Mouse (Mus musculus): ENCODE measurements around the gene Noto.

The Noto gene

DNA sequence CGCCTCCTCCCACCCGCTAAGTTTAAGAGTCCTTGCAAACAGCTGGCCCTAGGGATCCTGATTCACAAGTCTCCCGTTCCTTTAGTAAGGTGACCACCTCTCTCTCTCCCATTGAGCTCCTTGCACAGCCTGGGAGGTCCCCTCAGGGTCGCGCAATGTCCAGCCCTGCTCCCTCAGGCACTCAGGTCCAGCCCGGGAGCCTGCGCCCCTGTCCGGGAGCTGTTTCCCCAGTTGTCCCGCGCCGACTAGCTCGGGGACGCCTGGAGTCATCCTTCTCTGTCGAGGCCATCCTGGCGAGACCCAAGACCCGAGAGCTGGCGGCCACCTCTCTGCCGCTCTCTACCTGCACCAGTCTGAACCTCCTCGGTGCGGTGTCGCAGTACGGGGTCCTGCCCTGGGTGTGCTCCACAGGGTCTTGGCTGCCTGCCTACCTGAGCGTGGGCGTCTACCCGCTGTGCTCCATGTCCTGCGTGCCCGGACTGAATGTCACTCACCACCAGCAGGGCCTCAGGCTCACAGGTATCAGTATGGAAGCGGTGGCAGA is at the start of gene Noto:
Gene Noto, plus strand, starts transcription at position 51 of the 544 bp plus-strand sequence.
- DNase-seq (ENCODE audit: low read depth, low spot score) = no peak

DNA sequence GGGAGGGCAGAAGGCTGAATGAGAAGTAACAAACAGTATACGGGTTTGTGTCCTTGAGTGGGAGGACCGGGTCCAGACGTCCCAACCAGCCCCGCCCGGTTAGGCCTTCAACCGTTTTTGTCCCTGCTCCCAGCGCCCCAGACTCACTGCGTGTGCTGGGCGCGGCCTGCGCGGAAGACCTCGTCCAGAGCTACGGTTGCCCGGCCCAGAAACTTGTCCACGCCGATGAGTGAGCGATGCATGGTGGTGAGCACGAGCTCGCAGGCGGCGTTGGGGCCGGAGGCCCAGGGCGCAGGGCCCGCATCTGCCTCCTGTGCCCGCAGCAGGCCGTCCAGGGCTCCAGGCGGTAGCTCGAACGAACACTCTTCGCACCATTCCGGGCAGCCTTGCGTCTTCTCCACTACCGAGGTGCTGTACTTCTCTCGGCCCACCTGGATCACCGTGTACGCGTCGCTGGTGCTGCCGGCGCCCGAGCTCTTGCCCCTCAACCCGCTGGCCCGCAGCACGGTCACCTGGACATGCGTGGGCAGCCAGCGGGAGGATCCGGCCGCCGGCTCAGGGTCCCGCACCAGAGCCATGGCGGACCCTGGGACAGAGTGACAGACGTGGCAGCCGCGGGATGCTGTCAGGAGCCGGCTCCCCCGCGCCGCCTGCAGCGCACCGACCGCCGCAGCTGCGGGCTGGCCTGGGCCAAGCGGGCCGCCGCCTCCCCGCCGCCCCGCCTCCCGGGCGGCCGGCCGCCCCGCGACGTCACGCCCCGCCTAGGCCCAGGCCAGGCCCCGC is 49.5 kb upstream of the Noto start, which contains the start of gene Rab11fip5:
Gene Rab11fip5, minus strand, starts transcription at position 684 of the 783 bp plus-strand sequence.
- no peak for DNase-seq (ENCODE audit: low read depth, low spot score)

DNA sequence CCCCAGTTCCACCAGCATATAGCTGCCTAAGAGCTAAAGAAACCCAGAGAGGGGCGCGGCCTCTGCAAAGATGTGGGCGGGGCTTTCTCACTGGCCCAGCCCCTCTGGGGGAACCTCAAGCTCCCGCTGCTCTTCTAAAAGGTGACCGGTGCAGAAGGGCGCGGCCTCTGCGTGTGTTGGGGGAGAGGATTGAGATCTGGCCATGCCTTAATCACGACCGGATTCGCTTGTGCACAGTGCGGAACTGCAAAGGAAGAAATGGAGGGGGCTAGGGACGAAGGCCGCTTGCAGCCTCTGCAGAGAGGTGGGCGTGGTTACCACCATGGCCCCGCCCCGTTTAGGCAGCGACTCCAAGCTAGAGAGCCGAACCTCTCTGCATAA is 49.0 kb upstream of the Noto start:
- DNase-seq (ENCODE audit: low read depth, low spot score) = peak; percentile 97

DNA sequence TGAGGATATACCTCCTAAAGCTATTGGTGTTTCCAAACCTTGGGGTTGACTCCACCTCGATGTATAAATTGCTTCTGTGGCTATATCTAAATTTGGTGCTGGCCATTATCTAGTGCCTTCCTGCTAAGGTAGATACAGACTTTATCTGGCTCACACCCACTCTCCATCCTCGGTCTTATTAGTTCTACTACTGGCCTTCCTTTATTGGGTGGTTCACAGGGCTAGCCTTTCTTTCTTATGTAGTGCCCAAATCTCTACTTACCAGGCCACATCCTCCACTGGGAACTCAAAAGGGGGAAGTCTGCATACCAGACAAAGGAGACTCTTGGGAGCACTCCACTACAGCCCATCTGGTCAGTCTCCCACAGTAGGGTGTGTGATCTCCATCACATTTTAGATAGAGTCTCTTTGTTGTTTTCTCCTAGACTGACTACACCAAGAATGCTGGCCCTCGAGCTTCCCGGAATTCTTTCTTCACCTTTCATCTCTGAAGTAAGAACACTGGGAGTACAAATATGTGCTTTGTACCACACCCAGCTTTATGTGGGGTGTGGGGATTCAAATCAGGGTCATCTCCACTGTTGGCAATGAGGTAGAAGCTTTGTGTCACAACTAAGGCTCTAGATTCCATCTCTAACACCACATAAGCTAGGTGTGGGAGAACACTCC is 46.5 kb upstream of the Noto start:
- DNase-seq (ENCODE audit: low read depth, low spot score) = peak; percentile 65

DNA sequence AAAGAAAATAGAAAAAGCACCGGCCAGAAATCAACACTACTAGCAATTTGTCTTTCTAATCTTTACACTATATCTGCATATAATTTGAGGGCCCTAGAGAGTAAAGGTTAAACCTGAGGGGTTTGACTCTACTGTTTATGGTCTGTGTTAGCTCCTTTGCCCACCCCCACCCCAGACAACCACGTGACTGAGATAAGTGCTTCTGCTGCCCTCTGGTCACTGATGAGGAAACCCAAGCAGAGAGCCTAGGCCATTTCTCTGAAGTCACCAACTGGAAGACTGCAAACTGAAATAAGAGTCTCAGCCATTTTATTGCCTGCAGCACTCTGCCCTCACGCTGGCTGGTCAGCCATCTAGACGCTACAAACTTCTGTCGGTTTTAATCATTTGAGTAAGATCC is 45.8 kb upstream of the Noto start:
- no peak for DNase-seq (ENCODE audit: low read depth, low spot score)

DNA sequence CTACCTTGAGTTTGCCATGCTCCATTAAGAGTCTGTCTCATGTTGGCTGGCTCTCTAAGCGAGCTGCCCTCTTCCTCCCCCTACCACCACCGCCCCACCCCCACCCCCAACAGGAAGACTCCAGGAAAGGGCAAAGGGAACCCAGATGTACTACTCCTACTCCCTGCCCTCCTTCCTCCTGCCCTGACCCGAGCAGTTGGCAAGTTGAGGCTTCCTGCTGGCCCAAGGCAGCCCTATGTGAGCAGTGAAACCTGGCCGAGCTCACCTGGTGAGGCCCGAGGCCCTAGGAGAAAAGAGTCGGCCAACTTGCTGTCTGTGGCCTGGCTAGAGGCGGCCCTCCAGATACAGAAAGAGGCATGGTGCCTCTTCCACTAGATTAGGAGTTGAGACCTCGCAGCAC is 45.1 kb upstream of the Noto start:
- DNase-seq (ENCODE audit: low read depth, low spot score) = no peak

DNA sequence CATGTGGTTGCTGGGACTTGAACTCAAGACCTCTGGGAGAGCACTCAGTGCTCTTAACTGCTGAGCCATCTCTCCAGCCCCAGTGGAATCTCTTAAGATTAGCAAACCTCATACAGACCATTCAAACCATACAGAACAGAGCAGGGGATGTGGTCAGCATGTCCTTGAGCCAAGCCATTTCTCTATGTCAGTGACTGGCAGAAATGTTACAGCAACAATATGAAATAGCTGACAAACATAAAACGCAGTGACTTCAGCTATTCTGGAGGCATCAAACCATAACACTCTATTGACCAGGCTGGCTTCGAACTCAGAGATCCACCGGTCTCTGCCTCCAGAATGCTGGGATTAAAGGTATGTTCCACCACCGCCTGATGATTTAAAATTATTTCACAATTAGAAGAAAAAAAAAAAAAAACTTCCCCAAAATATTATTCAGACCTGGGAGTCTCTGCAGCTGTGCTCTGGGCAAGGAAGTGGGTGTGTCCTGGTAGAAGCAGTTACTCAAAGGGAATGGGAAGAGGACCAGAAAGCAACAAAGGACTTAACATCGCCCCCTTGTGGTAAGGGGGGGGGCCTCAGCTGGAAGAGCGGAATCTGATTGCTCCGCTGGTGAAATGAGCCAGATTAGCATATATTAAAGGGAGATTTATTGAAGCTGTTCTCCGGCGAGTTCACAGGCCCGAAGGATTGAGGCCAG is 43.3 kb upstream of the Noto start:
- DNase-seq (ENCODE audit: low read depth, low spot score) = peak; percentile 79

DNA sequence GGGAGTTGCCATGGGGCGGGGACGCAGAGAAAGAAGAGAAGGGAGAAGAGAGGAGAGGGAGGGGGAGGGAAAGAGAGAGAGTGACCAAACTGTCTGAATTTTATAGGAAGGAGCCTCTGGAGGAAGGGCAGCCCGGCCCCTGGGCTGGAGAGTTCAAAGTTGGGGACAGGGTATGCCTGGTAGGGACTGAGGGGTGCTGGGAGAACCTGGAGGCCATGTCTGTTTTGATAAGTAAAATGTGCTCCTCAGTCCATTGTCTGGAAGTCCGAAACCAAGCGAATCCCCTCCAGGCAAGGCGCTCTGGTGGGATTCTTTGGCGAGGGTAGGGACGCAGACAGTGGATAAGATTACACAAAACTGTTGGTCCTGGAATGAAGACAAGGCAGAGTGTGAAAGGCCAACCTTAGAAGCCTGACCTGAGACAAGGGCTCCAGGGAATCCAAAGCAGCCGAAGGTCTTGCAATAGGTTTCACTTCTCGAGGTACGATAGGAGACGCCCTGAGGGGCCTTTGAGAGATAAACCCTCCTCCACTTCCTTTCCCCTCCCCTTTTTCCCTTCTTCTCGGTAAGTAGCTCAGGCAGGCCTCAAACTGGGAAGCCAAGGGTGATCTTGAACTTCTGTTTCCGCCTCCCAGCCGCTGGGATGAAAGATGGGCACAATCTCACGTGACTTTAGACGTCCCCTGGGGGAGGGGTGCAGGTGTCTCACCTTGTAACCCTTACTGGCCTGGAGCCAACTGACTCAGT is 42.6 kb upstream of the Noto start:
- peak; percentile 47 for DNase-seq (ENCODE audit: low read depth, low spot score)

DNA sequence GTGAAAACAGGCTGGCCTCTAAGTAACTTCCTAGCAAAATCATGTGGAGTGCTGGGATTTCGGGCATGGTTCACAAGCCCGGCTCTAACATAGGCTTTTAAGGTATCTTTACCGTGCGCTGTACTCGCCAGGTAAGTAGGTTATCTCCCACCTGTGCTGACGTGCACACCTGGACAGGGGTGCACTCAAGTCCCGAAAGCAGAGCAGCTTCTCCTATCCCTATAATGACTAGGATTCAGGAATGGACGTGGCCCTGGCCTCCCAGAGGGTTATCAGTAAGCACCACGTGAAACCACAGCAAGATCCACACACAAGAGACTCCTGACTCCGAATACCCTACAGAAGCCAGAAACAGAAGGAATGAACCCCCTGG is 42.1 kb upstream of the Noto start:
- DNase-seq (ENCODE audit: low read depth, low spot score) = no peak

DNA sequence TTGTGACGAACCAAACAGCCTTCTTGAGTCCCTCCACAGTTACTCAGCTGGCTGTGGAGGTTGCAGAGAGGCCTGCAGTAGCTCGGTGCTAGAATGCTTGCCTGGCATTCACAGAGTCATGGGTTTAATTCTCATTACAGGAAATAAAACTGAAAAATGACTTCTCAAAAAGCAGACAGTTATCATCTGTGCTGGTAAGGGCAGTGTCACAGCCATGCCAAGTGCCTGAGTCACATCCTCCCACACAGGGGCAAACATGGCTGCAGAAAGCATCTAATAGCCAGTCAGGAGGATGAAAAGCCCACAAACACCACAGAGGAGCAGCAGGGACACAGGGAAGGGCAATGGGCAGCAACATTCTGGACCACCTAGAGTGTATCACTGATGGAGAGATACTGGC is 40.9 kb upstream of the Noto start:
- no peak for DNase-seq (ENCODE audit: low read depth, low spot score)

DNA sequence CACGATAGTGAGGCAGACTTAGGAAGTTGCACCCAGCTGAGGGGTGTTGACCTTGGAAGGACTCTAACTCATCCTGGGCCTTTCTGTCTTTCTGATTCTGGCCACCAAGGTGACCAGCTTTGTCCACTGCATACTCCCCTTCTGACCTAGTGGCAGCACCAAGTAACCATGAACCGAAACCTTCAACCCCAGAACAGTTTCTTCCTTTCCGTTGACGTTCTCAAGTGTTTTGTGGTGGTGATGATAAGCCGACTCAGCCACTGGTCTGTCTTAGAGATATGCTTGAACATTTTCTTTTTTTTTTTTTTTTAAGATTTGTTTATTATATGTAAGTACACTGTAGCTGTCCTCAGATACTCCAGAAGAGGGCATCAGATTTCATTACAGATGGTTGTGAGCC is 35.1 kb upstream of the Noto start:
- no peak for DNase-seq (ENCODE audit: low read depth, low spot score)

DNA sequence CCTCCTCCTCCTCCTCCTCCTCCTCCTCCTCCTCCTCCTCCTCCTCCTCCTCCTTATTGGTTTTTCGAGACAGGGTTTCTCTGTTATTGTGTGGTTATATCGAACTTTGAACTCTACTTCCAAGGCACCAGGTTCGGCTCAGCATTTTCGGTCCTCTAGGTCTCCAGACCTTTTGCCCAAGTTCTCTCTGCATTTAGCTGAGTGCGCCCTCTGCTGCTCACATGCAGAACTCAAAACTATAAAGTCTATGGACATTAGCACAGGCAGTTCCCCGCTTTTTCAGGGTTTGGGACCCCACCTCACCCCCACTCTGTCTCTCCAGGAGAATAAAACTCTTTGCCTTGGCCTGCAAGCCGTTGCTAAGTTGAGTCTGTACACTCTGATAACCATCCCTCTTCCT is 31.9 kb upstream of the Noto start:
- DNase-seq (ENCODE audit: low read depth, low spot score) = peak; percentile 83

DNA sequence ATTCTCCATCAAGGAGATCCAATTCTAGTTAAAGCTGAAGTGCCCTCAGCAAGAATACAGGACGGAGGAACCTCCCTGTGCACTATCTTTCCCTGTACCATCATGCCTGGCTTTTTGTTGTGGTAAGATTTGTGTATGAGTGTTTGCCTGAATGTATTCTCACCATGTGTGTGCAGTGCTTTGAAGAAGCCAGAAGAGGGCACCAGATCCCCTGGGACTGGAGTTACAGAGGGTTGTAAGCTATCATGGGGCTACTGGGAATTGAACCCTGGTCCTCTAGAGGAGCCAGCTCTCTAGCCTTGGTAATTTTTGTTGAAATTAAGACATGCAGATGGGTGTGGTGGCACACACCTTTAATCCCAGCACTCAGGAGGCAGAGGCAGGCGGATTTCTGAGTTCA is 28.3 kb upstream of the Noto start:
- DNase-seq (ENCODE audit: low read depth, low spot score) = peak; percentile 44

DNA sequence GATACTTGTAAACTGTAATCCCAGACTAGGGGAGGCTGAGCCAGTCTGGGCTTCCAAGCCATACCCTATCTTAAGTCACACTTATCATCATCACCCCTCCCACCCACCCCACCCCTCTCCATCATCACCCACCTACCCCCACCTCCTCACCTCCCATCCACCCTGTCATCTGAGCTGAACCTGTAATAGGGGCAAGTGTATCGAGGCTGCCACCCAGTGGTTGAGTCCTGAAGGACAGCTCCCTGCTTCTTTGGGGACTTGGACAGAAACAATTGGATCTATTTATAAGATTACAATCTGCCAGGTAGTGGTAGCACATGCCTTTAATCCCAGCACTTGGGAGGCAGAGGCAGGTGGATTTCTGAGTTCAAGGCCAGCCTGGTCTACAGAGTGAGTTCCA is 26.5 kb upstream of the Noto start:
- peak; percentile 77 for DNase-seq (ENCODE audit: low read depth, low spot score)

DNA sequence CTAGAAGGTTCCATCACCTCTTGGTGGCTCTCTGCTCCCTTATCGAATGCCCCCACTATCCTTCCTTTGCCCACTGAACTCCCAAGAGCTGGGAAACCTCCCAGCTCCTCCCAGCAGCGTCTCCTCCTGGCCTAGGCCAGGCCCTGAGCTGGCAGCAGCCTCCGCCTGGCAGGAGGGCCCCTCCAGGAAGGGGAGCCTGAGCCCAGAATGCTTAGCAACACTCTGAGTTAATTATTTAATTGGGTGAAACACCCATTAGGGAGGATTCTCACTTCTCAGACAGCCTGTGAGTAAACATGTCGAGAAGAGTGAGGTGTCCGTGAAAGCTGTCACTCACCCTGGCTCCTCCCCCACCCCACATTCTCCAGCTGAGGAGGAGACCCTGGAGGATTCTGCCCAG is 24.0 kb upstream of the Noto start:
- DNase-seq (ENCODE audit: low read depth, low spot score) = no peak

DNA sequence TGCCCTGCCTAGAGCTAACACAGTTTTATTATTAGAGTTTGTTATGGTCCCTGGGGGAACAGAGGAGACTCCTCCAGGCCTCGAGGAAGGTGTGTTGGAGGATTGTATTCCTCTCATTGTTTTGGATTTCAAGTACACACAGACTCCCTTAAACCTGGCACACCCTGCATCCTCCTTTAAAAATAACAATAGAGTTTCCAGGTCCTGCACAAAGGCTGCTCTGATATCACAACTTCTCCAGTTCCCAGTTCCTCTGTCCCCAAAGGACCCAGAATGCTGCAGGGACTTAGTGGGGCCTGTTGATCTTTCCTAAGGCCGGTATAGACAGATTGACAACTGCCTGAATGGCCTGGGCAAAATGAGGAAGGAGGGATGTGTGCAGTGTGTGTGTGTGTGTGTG is 21.1 kb upstream of the Noto start:
- DNase-seq (ENCODE audit: low read depth, low spot score) = no peak

DNA sequence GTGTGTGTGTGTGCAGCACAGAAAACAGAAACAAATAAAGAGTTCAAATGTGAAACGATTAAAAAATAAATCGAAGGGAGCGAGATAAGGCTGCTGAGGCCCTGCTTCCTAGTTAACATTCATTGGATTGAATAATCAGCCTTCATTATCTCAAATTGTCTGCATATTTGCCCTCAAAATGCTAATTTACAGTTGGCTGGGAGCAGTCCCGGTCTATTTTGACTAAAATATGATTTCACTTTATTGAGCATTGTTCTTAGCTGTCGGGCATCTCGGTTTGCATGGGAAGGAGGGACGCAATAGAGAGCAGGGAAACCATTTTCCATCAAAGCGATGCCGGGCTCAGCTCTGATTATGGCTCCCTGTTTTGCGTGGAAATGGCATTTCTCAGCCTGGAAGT is 20.6 kb upstream of the Noto start:
- DNase-seq (ENCODE audit: low read depth, low spot score) = no peak

DNA sequence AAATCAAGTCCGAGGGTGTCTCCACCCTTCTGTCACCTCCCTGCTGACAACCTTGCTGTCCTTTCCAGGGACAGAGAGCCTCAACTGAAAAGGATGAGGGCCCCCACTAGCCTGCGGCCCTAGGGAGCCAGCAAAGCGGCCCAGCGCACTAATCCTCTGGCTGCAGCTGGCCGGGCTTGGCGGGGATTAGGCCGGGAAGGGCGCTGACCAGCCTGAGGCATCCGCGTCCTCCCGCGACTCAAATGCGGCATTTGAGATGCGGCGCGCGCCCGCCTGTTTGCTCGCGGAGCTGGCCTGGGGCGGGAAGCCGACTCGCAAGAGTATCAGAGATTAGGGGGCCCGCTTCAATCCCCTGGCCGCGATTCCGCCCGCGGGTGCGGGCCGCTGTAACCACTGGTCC is 14.7 kb upstream of the Noto start:
- DNase-seq (ENCODE audit: low read depth, low spot score) = no peak

DNA sequence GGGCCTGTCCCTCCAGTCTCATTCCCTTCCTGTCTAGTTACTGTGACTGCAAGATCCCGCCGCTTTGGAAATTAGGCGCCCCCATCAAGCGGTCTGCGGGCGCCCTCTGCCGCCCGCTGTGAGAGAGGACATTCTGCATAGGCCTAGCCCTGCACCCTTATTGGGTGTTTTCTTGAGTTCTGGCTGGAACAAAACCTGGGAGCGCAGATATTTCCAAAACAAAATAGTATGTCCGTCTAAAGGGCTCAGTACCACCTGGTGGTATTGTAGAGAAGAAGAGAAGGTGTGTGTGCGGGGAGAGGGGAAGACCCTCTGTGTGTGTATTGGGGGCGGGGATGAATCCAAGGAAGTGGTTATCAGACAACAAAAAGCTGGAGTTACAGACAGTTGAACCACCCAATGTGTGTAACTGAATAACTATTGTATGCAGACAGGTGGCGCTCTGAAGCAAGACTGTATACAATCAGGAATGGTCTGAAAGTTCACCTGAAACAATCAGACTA is 12.9 kb upstream of the Noto start:
- DNase-seq (ENCODE audit: low read depth, low spot score) = peak; percentile 90

DNA sequence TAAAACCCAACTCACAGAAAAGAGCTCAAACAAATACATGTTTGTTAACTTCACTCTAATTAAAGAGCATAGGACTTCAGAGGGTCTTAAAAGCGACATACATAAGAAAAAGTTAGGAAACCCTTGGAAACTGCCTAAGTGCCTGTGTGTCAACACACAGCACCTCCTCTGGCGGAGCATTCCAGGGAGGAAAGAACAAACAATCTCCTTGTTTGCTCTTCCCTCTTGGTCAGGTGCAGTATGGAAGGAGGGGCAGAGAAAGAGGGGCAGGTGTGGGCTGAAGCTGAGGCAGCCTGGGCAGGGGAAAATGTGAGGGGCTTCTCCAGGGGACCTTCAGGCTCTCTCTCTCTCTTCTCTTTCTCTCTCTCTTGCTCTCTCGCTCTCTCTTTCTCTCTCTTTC is 7.9 kb upstream of the Noto start:
- no peak for DNase-seq (ENCODE audit: low read depth, low spot score)

DNA sequence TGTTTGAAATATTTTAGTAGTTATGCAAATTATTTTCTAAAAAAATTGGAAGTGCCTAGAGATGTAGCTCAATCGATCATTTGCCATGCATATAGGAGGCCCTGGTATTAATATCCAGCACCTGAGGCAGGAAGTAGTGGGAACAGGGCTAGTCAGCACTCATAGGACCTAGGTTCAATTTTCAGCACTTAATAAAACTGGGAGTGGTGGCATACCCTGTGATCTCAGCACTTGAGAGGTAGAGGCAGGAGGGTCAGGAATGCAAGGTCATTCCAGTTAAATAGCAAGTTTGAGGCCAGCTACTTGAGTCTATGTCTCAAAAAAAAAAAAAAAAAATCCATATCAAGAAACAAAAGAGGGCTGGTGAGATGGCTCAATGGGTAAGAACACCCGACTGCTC is 4.5 kb upstream of the Noto start:
- DNase-seq (ENCODE audit: low read depth, low spot score) = no peak
